ENCODE assay signal across 19 mouse cellular contexts in genomic region chr17:50438960-50439359, GRCm38 (mm10).
DNase-seq lines count a peak whose midpoint lies in the region; ATAC-seq and TF ChIP-seq lines count a peak whose summit lies in the region.
"Had no signal": no experiment of that assay in that cellular context is flagged by ENCODE, and none has a peak within 500 bp of the region (broad histone marks: within the 10 kb centered on the region; RNA-seq: fewer than 3 reads in every experiment).

No protein-coding gene starts in this region.

- peak; percentile 24; the same call in 1 of the 2 replicates for ATAC-seq in hindbrain, postnatal 0 days
- ATAC-seq in hindbrain, embryonic 16.5 days: no peak
- peak; percentile 56; the same call in 1 of the 2 replicates for ATAC-seq in lung, embryonic 15.5 days (ENCODE audit: borderline replicate concordance, extremely low read depth, low FRiP score, low TSS enrichment)
- ATAC-seq: activated CD4-positive, CD25-positive, alpha-beta regulatory T cell, adult 4 months; forebrain, embryonic 16.5 days; intestine, embryonic 16.5 days; Patski had no signal

- no peak for TF ChIP-seq CTCF in gastrocnemius, adult 2 months (IDR thresholded peaks at IDR 0.05)
- TF ChIP-seq CTCF in hindbrain, postnatal 0 days (IDR thresholded peaks at IDR 0.05; ENCODE audit: low read depth): no peak

- 89% methylated on average over 5 of the region's 5 CpGs for WGBS in hindbrain, postnatal 0 days
- 88% methylated on average over 5 of the region's 5 CpGs for WGBS in hindbrain, embryonic 16.5 days
- 68% methylated on average over 5 of the region's 5 CpGs for WGBS in lung, embryonic 15.5 days

- H3K9me3 ChIP-seq in hindbrain, postnatal 0 days (ENCODE audit: low read length): no peaks in the 10 kb centered on the region
- H3K9me3 ChIP-seq in hindbrain, embryonic 16.5 days (ENCODE audit: control insufficient read depth, low read length): no peaks in the 10 kb centered on the region
- H3K9me3 ChIP-seq in lung, embryonic 15.5 days: no peaks in the 10 kb centered on the region
- H3K9me3 ChIP-seq: embryonic facial prominence, embryonic 15.5 days; forebrain, embryonic 12.5 days; heart, embryonic 10.5 days had no signal

- DNase-seq in gastrocnemius, adult 2 months: no peak
- DNase-seq in gastrocnemius, postnatal 14 days: no peak
- DNase-seq in hindbrain, postnatal 0 days (ENCODE audit: low spot score): no peak
- no peak for DNase-seq in lung, postnatal 14 days
- DNase-seq in urinary bladder, adult 18-20 months (ENCODE audit: low spot score in 2 of 2): no peak
- DNase-seq: adrenal gland, postnatal 14 days; embryo, embryonic 11 days had no signal

- intact Hi-C loops in gastrocnemius, adult 2 months (cut with DNase I): no loop called here
- intact Hi-C loops in gastrocnemius, postnatal 14 days (cut with DNase I; ENCODE audit: low total_unique reads): no loop called here

- peak overlapping the region; percentile 80 for H3K27ac ChIP-seq in gastrocnemius, adult 2 months
- no peak overlapping the region for H3K27ac ChIP-seq in hindbrain, postnatal 0 days
- no peak overlapping the region for H3K27ac ChIP-seq in hindbrain, embryonic 16.5 days (ENCODE audit: low read depth, low read length)
- H3K27ac ChIP-seq in lung, embryonic 15.5 days: no peak overlapping the region
- peak overlapping the region; percentile 38; the same call in 1 of the 2 replicates for H3K27ac ChIP-seq in brown adipose tissue, adult 24 weeks (replicated peaks; ENCODE audit: low read depth, low read length)
- H3K27ac ChIP-seq: embryonic facial prominence, embryonic 15.5 days; forebrain, embryonic 12.5 days; heart, embryonic 10.5 days had no signal

- no peak overlapping the region for H3K4me3 ChIP-seq in gastrocnemius, adult 2 months
- no peak overlapping the region for H3K4me3 ChIP-seq in hindbrain, postnatal 0 days (ENCODE audit: low read length)
- no peak overlapping the region for H3K4me3 ChIP-seq in hindbrain, embryonic 16.5 days (ENCODE audit: low read length)
- no peak overlapping the region for H3K4me3 ChIP-seq in lung, embryonic 15.5 days
- no peak overlapping the region for H3K4me3 ChIP-seq in brown adipose tissue, adult 24 weeks (ENCODE audit: insufficient read depth, low read depth, low read length)
- H3K4me3 ChIP-seq: embryonic facial prominence, embryonic 15.5 days; erythroblast, embryonic 14.5 days; forebrain, embryonic 12.5 days; heart, embryonic 10.5 days had no signal

- no peak overlapping the region for H3K9ac ChIP-seq in hindbrain, postnatal 0 days (replicated peaks; ENCODE audit: low read length)
- H3K9ac ChIP-seq in hindbrain, embryonic 16.5 days (ENCODE audit: low read depth, low read length): no peak overlapping the region
- H3K9ac ChIP-seq in lung, embryonic 15.5 days: no peak overlapping the region
- H3K9ac ChIP-seq: embryonic facial prominence, embryonic 15.5 days; forebrain, embryonic 12.5 days had no signal

- no peaks in the 10 kb centered on the region for H3K27me3 ChIP-seq in hindbrain, postnatal 0 days (ENCODE audit: insufficient read depth, low read length)
- no peaks in the 10 kb centered on the region for H3K27me3 ChIP-seq in hindbrain, embryonic 16.5 days (replicated peaks; ENCODE audit: control insufficient read depth, insufficient read depth, low read length)
- H3K27me3 ChIP-seq in lung, embryonic 15.5 days: no peaks in the 10 kb centered on the region
- H3K27me3 ChIP-seq: CH12.LX; embryonic facial prominence, embryonic 15.5 days; forebrain, embryonic 12.5 days; Patski had no signal

- H3K4me2 ChIP-seq in hindbrain, postnatal 0 days (ENCODE audit: low read depth, low read length): no peak overlapping the region
- no peak overlapping the region for H3K4me2 ChIP-seq in hindbrain, embryonic 16.5 days (ENCODE audit: low read length)
- no peak overlapping the region for H3K4me2 ChIP-seq in lung, embryonic 15.5 days
- H3K4me2 ChIP-seq: embryonic facial prominence, embryonic 15.5 days; forebrain, embryonic 12.5 days had no signal

- no peaks in the 10 kb centered on the region for H3K36me3 ChIP-seq in hindbrain, postnatal 0 days (ENCODE audit: insufficient read depth, low read length)
- H3K36me3 ChIP-seq in hindbrain, embryonic 16.5 days (ENCODE audit: control insufficient read depth, insufficient read depth, low read length): no peaks in the 10 kb centered on the region
- H3K36me3 ChIP-seq in lung, embryonic 15.5 days: no peaks in the 10 kb centered on the region
- H3K36me3 ChIP-seq: embryonic facial prominence, embryonic 15.5 days; forebrain, embryonic 12.5 days; heart, embryonic 10.5 days had no signal

- no peaks in the 10 kb centered on the region for H3K4me1 ChIP-seq in hindbrain, postnatal 0 days (ENCODE audit: insufficient read depth, low read length)
- no peaks in the 10 kb centered on the region; the same call in 1 of the 2 replicates for H3K4me1 ChIP-seq in hindbrain, embryonic 16.5 days (ENCODE audit: control insufficient read depth, insufficient read depth, low read depth, low read length)
- no peaks in the 10 kb centered on the region for H3K4me1 ChIP-seq in lung, embryonic 15.5 days
- H3K4me1 ChIP-seq in brown adipose tissue, adult 24 weeks (ENCODE audit: control insufficient read depth, insufficient read depth, insufficient read length, low read length): 0 out of 2 replicates have a peak, but pooled peaks cover 5% of the 10 kb centered on the region
- H3K4me1 ChIP-seq: embryonic facial prominence, embryonic 15.5 days; forebrain, embryonic 12.5 days had no signal

Comparison
In these comparisons a context has a peak if more than half of its experiments do, and no peak if none do; other contexts are left out.
1. H3K27ac ChIP-seq: peak in gastrocnemius, adult 2 months (single experiment) and brown adipose tissue, adult 24 weeks (single experiment); none in hindbrain, postnatal 0 days (single experiment), hindbrain, embryonic 16.5 days (single experiment) and lung, embryonic 15.5 days (single experiment).